Mouse (Mus musculus): ENCODE data around the gene Glo1.

The Glo1 gene

GRCm38 (mm10) chr17:30612075-30612859 lies 14.4 kb downstream of the Glo1 start:
- peak; percentile 100 for DNase-seq (ENCODE audit: low spot score in 2 of 2)

- no peak for DNase-seq (ENCODE audit: low spot score in 2 of 2)
These were observed 15.2 kb downstream of the Glo1 start for GRCm38 (mm10) chr17:30611221-30612074.

- no peak for DNase-seq (ENCODE audit: low spot score in 2 of 2)
These were observed 15.9 kb downstream of the Glo1 start for GRCm38 (mm10) chr17:30610739-30611138.

- no peak for DNase-seq (ENCODE audit: low spot score in 2 of 2)
These were observed 16.7 kb downstream of the Glo1 start for GRCm38 (mm10) chr17:30609980-30610307.

GRCm38 (mm10) chr17:30609305-30609979 lies 17.2 kb downstream of the Glo1 start:
- peak in 1 of 2 experiments; percentile 31 for DNase-seq (ENCODE audit: low spot score in 2 of 2)

- DNase-seq (ENCODE audit: low spot score in 2 of 2) = no peak
These were observed 18.7 kb downstream of the Glo1 start for GRCm38 (mm10) chr17:30607909-30608495.

- no peak for DNase-seq (ENCODE audit: low spot score in 2 of 2)
These were observed 19.3 kb downstream of the Glo1 start for GRCm38 (mm10) chr17:30607330-30607729.

GRCm38 (mm10) chr17:30606634-30607081 lies 20.0 kb downstream of the Glo1 start:
- no peak for DNase-seq (ENCODE audit: low spot score in 2 of 2)

GRCm38 (mm10) chr17:30606206-30606605 lies 20.5 kb downstream of the Glo1 start:
- DNase-seq (ENCODE audit: low spot score in 2 of 2) = no peak

GRCm38 (mm10) chr17:30605001-30605400 lies 21.7 kb downstream of the Glo1 start:
- DNase-seq (ENCODE audit: low spot score in 2 of 2) = no peak

GRCm38 (mm10) chr17:30604296-30604695 lies 22.4 kb downstream of the Glo1 start:
- DNase-seq (ENCODE audit: low spot score in 2 of 2) = no peak

GRCm38 (mm10) chr17:30602175-30602574 lies 24.5 kb downstream of the Glo1 start:
- no peak for DNase-seq (ENCODE audit: low spot score in 2 of 2)

- DNase-seq (ENCODE audit: low spot score in 2 of 2) = no peak
These were observed 28.4 kb downstream of the Glo1 start for GRCm38 (mm10) chr17:30598300-30598699.

- no peak for DNase-seq (ENCODE audit: low spot score in 2 of 2)
These were observed 28.9 kb downstream of the Glo1 start for GRCm38 (mm10) chr17:30597786-30598185.

- no peak for DNase-seq (ENCODE audit: low spot score in 2 of 2)
These were observed 31.8 kb downstream of the Glo1 start for GRCm38 (mm10) chr17:30594846-30595245.

- no peak for DNase-seq (ENCODE audit: low spot score in 2 of 2)
These were observed 32.3 kb downstream of the Glo1 start for GRCm38 (mm10) chr17:30594407-30594806.

- DNase-seq (ENCODE audit: low spot score in 2 of 2) = peak in 1 of 2 experiments; percentile 59
These were observed 36.1 kb downstream of the Glo1 start for GRCm38 (mm10) chr17:30590417-30591198.

- DNase-seq (ENCODE audit: low spot score in 2 of 2) = no peak
These were observed 43.2 kb downstream of the Glo1 start for GRCm38 (mm10) chr17:30583258-30584001.

- no peak for DNase-seq (ENCODE audit: low spot score in 2 of 2)
These were observed 44.4 kb downstream of the Glo1 start for GRCm38 (mm10) chr17:30582313-30582712.

- peak; percentile 72 to 77 for DNase-seq (ENCODE audit: low spot score in 2 of 2)
These were observed 45.5 kb downstream of the Glo1 start for GRCm38 (mm10) chr17:30581201-30581600.

All from right cerebral cortex, postnatal 36 days (tissue).